Mouse (Mus musculus) embryonic facial prominence, embryonic 14.5 days (tissue): ENCODE data around the gene Rab22a. TPM values are rescaled to one million over a fixed set of nuclear protein-coding genes. Genes with fewer than 3 reads are reported as not detected.

ENCODE experiments used
- ATAC-seq: fragments of 200-750 bp; cut with Nextera tagmentation; 2 replicates; pipeline ENCODE4 v1.8.0; 2017; ENCODE audit warnings: low read depth, moderate number of reproducible peaks, moderate TSS enrichment
- DNase-seq: peaks from one replicate; pipeline ENCODE4 v3.0.0-alpha.2; 2015; ENCODE audit warnings: low spot score
- H3K27ac ChIP-seq: fragments of 300-500 bp; sonication (generic); replicated peaks from 2 replicates; pipeline ENCODE4 v1.5.1; 2014; ENCODE audit warnings: low read depth, mild to moderate bottlenecking, low read length, moderate library complexity
- H3K27me3 ChIP-seq: fragments of 300-500 bp; sonication (generic); replicated peaks from 2 replicates; pipeline ENCODE4 v1.6.1; 2014; ENCODE audit warnings: low read length; ENCODE audit not compliant: control insufficient read depth, insufficient read depth
- H3K36me3 ChIP-seq: fragments of 300-500 bp; sonication (generic); 2 replicates; pipeline ENCODE4 v1.6.1; 2014; ENCODE audit warnings: low read length, mixed read lengths; ENCODE audit not compliant: control insufficient read depth, insufficient read depth
- H3K4me1 ChIP-seq: fragments of 300-500 bp; sonication (generic); 2 replicates; pipeline ENCODE4 v1.6.1; 2014; ENCODE audit warnings: antibody characterized with exemption, low read length; ENCODE audit not compliant: control insufficient read depth, insufficient read depth
- H3K4me2 ChIP-seq: fragments of 300-500 bp; sonication (generic); 2 replicates; pipeline ENCODE4 v1.6.1; 2014; ENCODE audit warnings: low read depth, mild to moderate bottlenecking, low read length, moderate library complexity, mixed read lengths
- H3K4me3 ChIP-seq: fragments of 300-500 bp; sonication (generic); 2 replicates; pipeline ENCODE4 v1.5.1; 2014; ENCODE audit warnings: low read depth, mild to moderate bottlenecking, low read length
- H3K9ac ChIP-seq: fragments of 300-500 bp; sonication (generic); 2 replicates; pipeline ENCODE4 v1.6.1; 2014; ENCODE audit warnings: low read depth, mild to moderate bottlenecking, low read length, moderate library complexity, mixed read lengths
- H3K9me3 ChIP-seq: fragments of 300-500 bp; sonication (generic); 2 replicates; pipeline ENCODE4 v1.6.1; 2016; ENCODE audit warnings: low read length; ENCODE audit not compliant: control insufficient read depth
- WGBS: fragments of 180-500 bp; shearing (Covaris S2); extraction: QIAGEN DNeasy Blood & Tissue Kit; methylation state at CpG from one replicate; pipeline ENCODE4 v1.1.7; 2014; 5-methylcytosine and 5-hydroxymethylcytosine counted together
- microRNA-seq: library from miRNA; unstranded; fragments of <30 nt; microRNA quantifications from one replicate; pipeline ENCODE4, GENCODE M21; 2016; ENCODE audit warnings: borderline number of aligned reads
- polyA plus RNA-seq: library from polyadenylated mRNA; unstranded; fragments of >200 nt; fragmentation: Nextera tagmentation; extraction: Ambion mirVana; gene quantifications from 2 replicates; pipeline ENCODE4 v1.2.1, GENCODE M21; 2014

Gene Rab22a
- polyA plus RNA-seq, 1 experiment from 2014 or later: 47.5 TPM

DNA sequence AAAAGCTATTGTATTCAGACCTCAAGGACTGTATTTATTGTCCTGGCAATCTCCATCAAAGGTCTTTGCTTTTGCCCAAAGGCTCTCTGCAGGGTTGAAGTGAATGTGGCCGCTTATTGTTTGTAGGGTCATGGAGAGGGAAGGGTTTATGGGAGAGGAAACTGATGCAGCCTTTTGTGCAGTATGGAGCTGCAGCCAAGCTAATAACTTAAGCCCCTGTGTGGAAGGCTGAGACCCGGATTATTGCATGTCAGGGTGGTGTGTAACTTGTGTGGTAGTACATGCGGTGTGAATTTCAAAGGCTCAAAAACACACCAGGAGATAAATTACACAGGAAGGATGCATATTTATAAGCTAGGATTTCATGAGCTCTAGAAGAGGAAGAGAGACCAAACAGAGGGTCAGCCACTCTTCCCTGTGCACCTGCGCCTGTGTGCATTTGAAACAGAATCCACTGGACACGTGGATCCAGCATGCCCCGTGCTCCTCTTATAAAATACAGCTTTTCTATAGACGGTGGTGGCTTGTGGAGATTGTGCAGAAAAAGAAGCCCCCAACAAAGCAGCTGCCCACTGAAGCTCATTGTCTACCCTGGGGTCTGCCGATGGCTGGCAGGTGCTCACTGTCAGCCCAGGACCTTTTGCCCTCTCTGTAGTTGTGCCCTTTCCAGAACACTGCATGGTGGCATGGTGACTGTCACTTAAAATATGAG lies 96.0 kb downstream of the Rab22a start:
- no peaks in the 10 kb centered on the region for H3K36me3 ChIP-seq
- 63% methylated on average over 8 of the region's 8 CpGs for WGBS
- ATAC-seq: peak; percentile 77
- no peak overlapping the region for H3K9ac ChIP-seq
- no peaks in the 10 kb centered on the region for H3K4me1 ChIP-seq
- DNase-seq: no peak
- 0 out of 2 replicates have a peak overlapping the region, but pooled peaks have one; percentile 21 for H3K27ac ChIP-seq
- no peaks in the 10 kb centered on the region for H3K27me3 ChIP-seq
- no peak overlapping the region for H3K4me3 ChIP-seq
- no peaks in the 10 kb centered on the region for H3K9me3 ChIP-seq
- H3K4me2 ChIP-seq: no peak overlapping the region

Small RNA genes lying within 50 kb of the gene (microRNA-seq; reads per million reads assigned to microRNA genes)
- gene Mir6340: not detected

Other genes starting within 250 kb of the Rab22a start
- not detected in 2 replicates for gene 1700021F07Rik, start 137.2 kb upstream of the Rab22a start, polyA plus RNA-seq
- gene Ankrd60, start 81.4 kb upstream of the Rab22a start, polyA plus RNA-seq: not detected in 2 replicates
- not detected in 2 replicates for gene 1700010B08Rik, start 59.7 kb downstream of the Rab22a start, polyA plus RNA-seq
- gene Vapb, start 77.8 kb downstream of the Rab22a start, polyA plus RNA-seq: 12.9 and 15.4 TPM in 2 replicates